Mouse (Mus musculus): ENCODE results near the gene Uckl1.

GRCm38 (mm10) chr2:181589011-181589731 is 4.5 kb upstream of the Uckl1 start:
- TF ChIP-seq CTCF (IDR thresholded peaks at IDR 0.05; ENCODE audit: borderline replicate concordance, control insufficient read depth, extremely low read depth, insufficient read depth, low read length, poor library complexity), result no peak
- no peak for TF ChIP-seq POLR2A (IDR thresholded peaks at IDR 0.05; ENCODE audit: control insufficient read depth, extremely low read depth, insufficient read depth, low read length, poor library complexity)
